Mouse (Mus musculus) liver, embryonic 11.5 days (tissue): ENCODE data around the gene Slc44a4. TPM values are rescaled to one million over a fixed set of nuclear protein-coding genes. Genes with fewer than 3 reads are reported as not detected.
A peak's percentile ranks its signal among the peaks of the same experiment; 100 is the strongest.
"Not testable (repeated sequence)": the region's sequence is repeated elsewhere in the genome, so short reads cannot be mapped to it uniquely, and the experiment has no call there.

ENCODE experiments used
- ATAC-seq: fragments of 200-750 bp; cut with Nextera tagmentation; replicated peaks from 2 replicates; pipeline ENCODE4 v1.8.0; 2017; ENCODE audit warnings: moderate number of reproducible peaks, mild to moderate bottlenecking, moderate TSS enrichment, moderate library complexity; ENCODE audit not compliant: low FRiP score
- DNase-seq: peaks from one replicate; pipeline ENCODE4 v3.0.0-alpha.2; 2017; ENCODE audit warnings: low spot score
- H3K27ac ChIP-seq: fragments of 300-500 bp; sonication (generic); 2 replicates; pipeline ENCODE4 v1.5.1; 2014; ENCODE audit warnings: mild to moderate bottlenecking, low read depth, low read length, control low read depth
- H3K27me3 ChIP-seq: fragments of 300-500 bp; sonication (generic); replicated peaks from 2 replicates; pipeline ENCODE4 v1.6.1; 2014; ENCODE audit warnings: low read length, mixed read lengths; ENCODE audit not compliant: control insufficient read depth, insufficient read depth
- H3K36me3 ChIP-seq: fragments of 300-500 bp; sonication (generic); 2 replicates; pipeline ENCODE4 v1.6.1; 2014; ENCODE audit warnings: mild to moderate bottlenecking, low read length, moderate library complexity, mixed read lengths; ENCODE audit not compliant: control insufficient read depth, insufficient read depth
- H3K4me1 ChIP-seq: fragments of 300-500 bp; sonication (generic); replicated peaks from 2 replicates; pipeline ENCODE4 v1.6.1; 2014; ENCODE audit warnings: low read length, mixed read lengths; ENCODE audit not compliant: control insufficient read depth, insufficient read depth
- H3K4me2 ChIP-seq: fragments of 300-500 bp; sonication (generic); 2 replicates; pipeline ENCODE4 v1.6.1; 2014; ENCODE audit warnings: mild to moderate bottlenecking, control low read depth, moderate library complexity
- H3K4me3 ChIP-seq: fragments of 300-500 bp; sonication (generic); 2 replicates; pipeline ENCODE4 v1.5.1; 2014; ENCODE audit warnings: low read depth, low read length, control low read depth
- H3K9ac ChIP-seq: fragments of 300-500 bp; sonication (generic); 2 replicates; pipeline ENCODE4 v1.6.1; 2014; ENCODE audit warnings: low read depth, low read length, control low read depth
- H3K9me3 ChIP-seq: fragments of 300-500 bp; sonication (generic); 2 replicates; pipeline ENCODE4 v1.6.1; 2016; ENCODE audit warnings: low read length, inconsistent platforms, mixed read lengths; ENCODE audit not compliant: control insufficient read depth
- WGBS: fragments of 180-500 bp; shearing (Covaris S2); extraction: QIAGEN DNeasy Blood & Tissue Kit; methylation state at CpG from one replicate; pipeline ENCODE4 v1.1.7; 2014; 5-methylcytosine and 5-hydroxymethylcytosine counted together
- polyA plus RNA-seq: library from polyadenylated mRNA; unstranded; fragments of >200 nt; fragmentation: Nextera tagmentation; extraction: Ambion mirVana; gene quantifications from 2 replicates; pipeline ENCODE4 v1.2.1, GENCODE M21; 2014

Slc44a4 gene
- polyA plus RNA-seq, 1 experiment from 2014 or later: 1.3 TPM

DNA sequence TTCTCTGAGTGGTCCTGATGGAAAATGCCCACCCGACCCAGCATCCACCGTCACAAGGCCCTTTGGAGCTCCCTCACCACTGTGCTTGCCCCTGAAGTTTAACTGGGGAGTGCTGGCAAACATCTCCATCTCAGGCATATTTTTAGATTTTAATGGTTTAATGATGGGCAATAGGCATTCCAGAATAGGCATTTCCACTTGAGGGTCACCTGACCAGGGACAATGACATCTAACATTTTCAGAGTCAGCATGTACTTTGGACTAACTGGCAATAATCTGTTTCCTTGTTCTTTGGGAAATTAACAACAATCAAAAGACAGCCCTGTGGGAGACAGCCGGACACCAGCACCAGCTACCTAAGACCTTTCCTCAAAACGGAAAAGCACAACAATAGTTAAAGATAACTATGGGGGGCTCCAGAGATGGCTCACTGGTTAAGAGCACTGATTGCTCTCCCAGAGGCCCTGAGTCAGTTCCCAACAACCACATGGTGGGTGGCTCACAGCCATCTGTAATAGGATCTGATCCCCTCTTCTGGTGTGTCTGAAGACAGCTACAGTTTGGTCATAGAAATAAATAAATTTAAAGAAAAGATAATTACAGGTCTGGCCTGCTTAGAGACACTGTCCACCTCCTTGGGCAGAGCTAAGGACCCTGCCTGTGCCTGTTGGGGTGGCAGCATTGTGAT, 29.0 kb downstream of the Slc44a4 start:
- Histone ChIP-seq H3K4me2 (no peak overlapping the region), H3K4me1 (peaks cover 10% of the 10 kb centered on the region), H3K27ac (no peak overlapping the region), H3K27me3 (no peaks in the 10 kb centered on the region), H3K36me3 (no peaks in the 10 kb centered on the region), H3K4me3 (no peak overlapping the region), H3K9me3 (no peaks in the 10 kb centered on the region), H3K9ac (no peak overlapping the region)
- ATAC-seq: no peak
- DNase-seq: no peak
- WGBS: 82% methylated on average over 4 of the region's 4 CpGs

- H3K4me2 ChIP-seq: no peak overlapping the region
- DNase-seq (no peak), ATAC-seq (no peak)
- H3K4me1 ChIP-seq: peaks cover 10% of the 10 kb centered on the region
- H3K4me3 ChIP-seq: no peak overlapping the region
- no peaks in the 10 kb centered on the region for H3K36me3 ChIP-seq
- no peaks in the 10 kb centered on the region for H3K9me3 ChIP-seq
- H3K27me3 ChIP-seq: no peaks in the 10 kb centered on the region
- no peak overlapping the region for H3K9ac ChIP-seq
- no peak overlapping the region for H3K27ac ChIP-seq
Measured at GRCm38 (mm10) chr17:34944362-34944761, 30.1 kb downstream of the Slc44a4 start.

GRCm38 (mm10) chr17:34946486-34947140, 32.3 kb downstream of the Slc44a4 start:
- H3K9me3 ChIP-seq: no peaks in the 10 kb centered on the region
- H3K4me3 ChIP-seq: no peak overlapping the region
- ATAC-seq (no peak), DNase-seq (no peak)
- no peak overlapping the region for H3K4me2 ChIP-seq
- no peaks in the 10 kb centered on the region for H3K27me3 ChIP-seq
- no peak overlapping the region for H3K27ac ChIP-seq
- H3K9ac ChIP-seq: no peak overlapping the region
- 81% methylated on average over 5 of the region's 5 CpGs for WGBS
- H3K36me3 ChIP-seq: peaks cover 20% of the 10 kb centered on the region
- peaks cover 10% of the 10 kb centered on the region; the same call in 1 of the 2 replicates for H3K4me1 ChIP-seq

- DNase-seq (no peak), ATAC-seq (no peak)
- WGBS: 33% methylated on average over 8 of the region's 8 CpGs
- Histone ChIP-seq H3K36me3 (peaks cover 20% of the 10 kb centered on the region), H3K4me2 (no peak overlapping the region), H3K9ac (no peak overlapping the region), H3K4me1 (peaks cover 6% of the 10 kb centered on the region; the same call in 1 of the 2 replicates), H3K27ac (no peak overlapping the region), H3K9me3 (no peaks in the 10 kb centered on the region), H3K4me3 (no peak overlapping the region), H3K27me3 (no peaks in the 10 kb centered on the region)
Measured at GRCm38 (mm10) chr17:34947606-34948005, 33.3 kb downstream of the Slc44a4 start.

DNA sequence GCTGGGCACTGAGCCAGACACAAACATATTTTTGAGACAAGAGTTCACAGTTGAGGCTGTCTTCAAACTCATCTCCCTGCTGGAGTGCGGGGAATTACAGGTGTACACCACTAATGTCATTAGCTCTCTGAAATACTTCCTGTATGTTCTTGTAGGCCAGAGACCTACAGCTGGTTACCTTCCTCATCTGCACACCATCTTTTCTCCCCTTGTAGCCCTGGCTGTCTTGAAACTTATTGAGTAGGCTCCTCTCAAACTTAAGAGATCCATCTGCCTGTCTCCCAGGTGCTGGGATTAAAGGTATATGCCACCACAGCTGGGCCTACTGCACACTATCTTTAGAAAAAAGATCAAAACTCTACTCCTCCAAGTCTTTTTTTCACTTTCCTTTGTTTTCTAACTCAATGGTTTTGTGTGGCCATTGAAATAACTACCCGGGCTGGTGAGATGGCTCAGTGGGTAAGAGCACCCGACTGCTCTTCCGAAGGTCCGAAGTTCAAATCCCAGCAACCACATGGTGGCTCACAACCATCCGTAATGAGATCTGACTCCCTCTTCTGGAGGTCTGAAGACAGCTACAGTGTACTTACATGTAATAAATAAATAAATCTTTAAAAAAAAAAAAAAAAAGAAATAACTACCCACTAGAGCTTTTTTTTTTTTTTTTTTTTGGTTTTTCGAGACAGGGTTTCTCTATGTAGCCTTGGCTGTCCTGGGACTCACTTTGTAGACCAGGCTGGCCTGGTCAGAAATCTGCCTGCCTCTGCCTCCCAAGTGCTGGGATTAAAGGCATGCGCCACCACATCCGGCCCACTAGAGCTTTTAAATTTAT, 34.7 kb downstream of the Slc44a4 start:
- Histone ChIP-seq H3K27ac (peak overlapping the region; percentile 99), H3K36me3 (peaks cover 20% of the 10 kb centered on the region)
- not testable (repeated sequence) for H3K9me3 ChIP-seq, H3K4me3 ChIP-seq, ATAC-seq, H3K9ac ChIP-seq, H3K27me3 ChIP-seq, DNase-seq, H3K4me2 ChIP-seq, H3K4me1 ChIP-seq
- WGBS: 40% methylated on average over 9 of the region's 9 CpGs

- Histone ChIP-seq H3K4me3 (peak overlapping the region; percentile 94; the same call in 1 of the 2 replicates), H3K27ac (peak overlapping the region; percentile 99), H3K27me3 (no peaks in the 10 kb centered on the region), H3K9ac (peak overlapping the region; percentile 34; the same call in 1 of the 2 replicates), H3K4me1 (peaks cover 6% of the 10 kb centered on the region; the same call in 1 of the 2 replicates), H3K36me3 (peaks cover 20% of the 10 kb centered on the region), H3K9me3 (no peaks in the 10 kb centered on the region), H3K4me2 (peak overlapping the region; percentile 70; the same call in 1 of the 2 replicates)
- WGBS: 14% methylated on average over 4 of the region's 4 CpGs
- ATAC-seq: peak; percentile 51
- peak; percentile 71 for DNase-seq
Measured at GRCm38 (mm10) chr17:34949553-34949969, 35.3 kb downstream of the Slc44a4 start.

GRCm38 (mm10) chr17:34950514-34951455, 36.5 kb downstream of the Slc44a4 start:
- H3K36me3 ChIP-seq: peaks cover 20% of the 10 kb centered on the region
- DNase-seq: no peak
- ATAC-seq: no peak
- no peaks in the 10 kb centered on the region for H3K9me3 ChIP-seq
- peak overlapping the region; percentile 70 for H3K4me2 ChIP-seq
- 21% methylated on average over 10 of the region's 10 CpGs for WGBS
- H3K4me1 ChIP-seq: peaks cover 6% of the 10 kb centered on the region; the same call in 1 of the 2 replicates
- peak overlapping the region; percentile 94 for H3K4me3 ChIP-seq
- H3K27me3 ChIP-seq: no peaks in the 10 kb centered on the region
- H3K9ac ChIP-seq: peak overlapping the region; percentile 100
- H3K27ac ChIP-seq: peak overlapping the region; percentile 99
